ENCODE assay signal across 9 mouse cellular contexts in the genomic region with DNA sequence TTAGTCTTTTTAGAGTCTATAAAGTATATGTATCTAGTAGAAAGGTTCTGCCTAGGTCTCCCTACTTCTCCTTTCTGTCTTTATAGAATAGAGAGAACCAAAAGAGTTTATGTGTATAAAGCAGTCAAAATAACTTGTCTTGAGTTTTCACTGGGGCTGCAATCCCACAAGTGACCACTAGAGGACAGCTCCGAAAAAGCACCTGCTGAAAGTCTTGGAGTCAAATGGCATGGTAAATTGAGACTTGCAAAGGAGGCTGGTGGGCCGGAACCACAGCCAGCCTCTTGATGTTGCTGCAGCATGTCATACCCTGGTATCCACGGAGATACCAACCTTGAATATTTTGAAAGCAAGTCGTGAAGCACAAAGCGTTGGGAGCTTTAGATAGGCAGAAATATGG. TPM values are rescaled to one million over a fixed set of nuclear protein-coding genes. Genes with fewer than 3 reads are reported as not detected.
DNase-seq lines count a peak whose midpoint lies in the region; ATAC-seq lines count a peak whose summit lies in the region.
"Had no signal": no experiment of that assay in that cellular context is flagged by ENCODE, and none has a peak within 500 bp of the region (broad histone marks: within the 10 kb centered on the region; RNA-seq: fewer than 3 reads in every experiment).

No protein-coding gene starts in this region.

- intact Hi-C loops in heart, postnatal 10 days (cut with DNase I), result loop anchor here (2.0 to 5.0 kb wide), 2 partner anchors 46 to 92 kb away; no protein-coding TSS in a partner anchor
- intact Hi-C loops in left cerebral cortex, postnatal 25 days (cut with DNase I), result loop anchor here (2.0 kb wide), 2 partner anchors 46 to 94 kb away; no protein-coding TSS in a partner anchor

- no peak overlapping the region for H3K4me2 ChIP-seq in hindbrain, embryonic 14.5 days (replicated peaks)
- H3K4me2 ChIP-seq in hindbrain, embryonic 13.5 days, result no peak overlapping the region

- H3K36me3 ChIP-seq in hindbrain, embryonic 14.5 days (replicated peaks; ENCODE audit: control insufficient read depth, insufficient read depth), result no peaks in the 10 kb centered on the region
- no peaks in the 10 kb centered on the region for H3K36me3 ChIP-seq in hindbrain, embryonic 13.5 days

- peak; percentile 42 for DNase-seq in hindbrain, embryonic 14.5 days (ENCODE audit: low spot score)
- peak; percentile 69 for DNase-seq in ES-CJ7 (ENCODE audit: low read depth, low spot score)
- DNase-seq in c-Kit-positive CD71-positive TER-119-negative erythroid progenitor cells, embryonic 14.5 days (ENCODE audit: low read depth), result peak; percentile 46
- peak; percentile 50 to 70 for DNase-seq in heart, postnatal 10 days
- DNase-seq in left cerebral cortex, postnatal 25 days (ENCODE audit: low spot score in 2 of 2), result peak; percentile 16 to 52
- peak; percentile 61 for DNase-seq in retina, postnatal 1 day
- peak; percentile 84 for DNase-seq in thymus, postnatal 4 days

- ATAC-seq in hindbrain, embryonic 14.5 days (ENCODE audit: low FRiP score), result no peak
- no peak for ATAC-seq in hindbrain, embryonic 13.5 days (ENCODE audit: low FRiP score)

- H3K27ac ChIP-seq in hindbrain, embryonic 14.5 days, result no peak overlapping the region
- no peak overlapping the region for H3K27ac ChIP-seq in hindbrain, embryonic 13.5 days

- no peak overlapping the region for H3K9ac ChIP-seq in hindbrain, embryonic 14.5 days
- no peak overlapping the region for H3K9ac ChIP-seq in hindbrain, embryonic 13.5 days

- no peaks in the 10 kb centered on the region for H3K27me3 ChIP-seq in hindbrain, embryonic 14.5 days (ENCODE audit: control insufficient read depth, insufficient read depth, low read length)
- no peaks in the 10 kb centered on the region for H3K27me3 ChIP-seq in hindbrain, embryonic 13.5 days

- H3K4me1 ChIP-seq in hindbrain, embryonic 14.5 days (replicated peaks; ENCODE audit: control insufficient read depth, insufficient read depth, low read length), result no peaks in the 10 kb centered on the region
- peaks cover 5% of the 10 kb centered on the region for H3K4me1 ChIP-seq in hindbrain, embryonic 13.5 days (replicated peaks)

- no peak overlapping the region for H3K4me3 ChIP-seq in hindbrain, embryonic 14.5 days (replicated peaks; ENCODE audit: low read length)
- H3K4me3 ChIP-seq in hindbrain, embryonic 13.5 days, result no peak overlapping the region

- WGBS in hindbrain, embryonic 14.5 days, result 27% methylated on average over 5 of the region's 5 CpGs
- WGBS in hindbrain, embryonic 13.5 days, result 22% methylated on average over 5 of the region's 5 CpGs

- H3K9me3 ChIP-seq in hindbrain, embryonic 14.5 days (ENCODE audit: control insufficient read depth, low read length), result no peaks in the 10 kb centered on the region
- H3K9me3 ChIP-seq in hindbrain, embryonic 13.5 days, result no peaks in the 10 kb centered on the region

RNA-seq across cellular contexts. Expression of a gene that starts 17.7 kb away (rescaled TPM):
- 0.76 and 0.93 TPM in 2 replicates for polyA plus RNA-seq in hindbrain, embryonic 14.5 days (2014; fragmentation: Nextera tagmentation; extraction: Ambion mirVana)
- 0.48 and 0.58 TPM in 2 replicates for polyA plus RNA-seq in hindbrain, embryonic 13.5 days (2015; fragmentation: Nextera tagmentation; extraction: Ambion mirVana)
- not detected for total RNA-seq in heart, postnatal 10 days (2021)
- not detected for total RNA-seq in left cerebral cortex, postnatal 25 days (2021)

RNA-seq across cellular contexts. Expression of a gene that starts 21.2 kb away (rescaled TPM):
- polyA plus RNA-seq in hindbrain, embryonic 14.5 days (2014; fragmentation: Nextera tagmentation; extraction: Ambion mirVana), result not detected in 2 replicates
- polyA plus RNA-seq in hindbrain, embryonic 13.5 days (2015; fragmentation: Nextera tagmentation; extraction: Ambion mirVana), result not detected in 2 replicates
- not detected for total RNA-seq in heart, postnatal 10 days (2021)
- total RNA-seq in left cerebral cortex, postnatal 25 days (2021), result not detected
- polyA plus RNA-seq: lung, embryonic 16.5 days had no signal

Comparison
In these comparisons a context has a peak if more than half of its experiments do, and no peak if none do; other contexts are left out.
1. DNase-seq: peak in every context shown above with its lines; median percentile 84 in thymus, postnatal 4 days; 69 in ES-CJ7; 61 in retina, postnatal 1 day; 60 in heart, postnatal 10 days; 46 in c-Kit-positive CD71-positive TER-119-negative erythroid progenitor cells, embryonic 14.5 days; 42 in hindbrain, embryonic 14.5 days; 34 in left cerebral cortex, postnatal 25 days.